Comparison of ENCODE assay signal across 36 mouse cellular contexts in the genomic region with DNA sequence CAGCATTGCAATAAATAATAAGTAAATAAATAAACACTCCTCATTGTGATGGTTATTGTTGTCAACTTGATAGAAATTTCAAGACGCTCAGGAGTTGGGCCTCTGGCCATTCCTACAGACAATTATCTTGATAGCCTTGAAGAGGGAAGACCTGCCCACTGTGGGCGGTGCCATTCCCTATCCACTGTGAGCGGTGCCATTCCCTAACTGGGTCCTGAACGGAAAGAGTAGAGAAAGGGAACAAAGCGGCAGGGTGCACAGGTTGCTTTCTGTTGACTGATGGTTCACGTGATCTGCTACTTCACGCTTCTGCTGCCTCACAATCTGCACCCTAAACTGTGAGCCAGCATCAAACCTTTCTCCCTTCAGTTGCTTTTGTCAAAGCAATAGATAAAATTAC. TPM values are rescaled to one million over a fixed set of nuclear protein-coding genes. Genes with fewer than 3 reads are reported as not detected.
"Had no signal": no experiment of that assay in that cellular context is flagged by ENCODE, and none has a peak within 500 bp of the region (broad histone marks: within the 10 kb centered on the region; RNA-seq: fewer than 3 reads in every experiment).

No protein-coding gene starts in this region.

- H3K4me3 ChIP-seq: limb, embryonic 10.5 days; limb, embryonic 12.5 days; limb, embryonic 13.5 days; limb, embryonic 15.5 days; liver, embryonic 12.5 days; liver, embryonic 13.5 days; liver, embryonic 15.5 days; lung, embryonic 15.5 days; megakaryocyte, embryonic 14.5 days; midbrain, embryonic 10.5 days; midbrain, embryonic 12.5 days; midbrain, embryonic 13.5 days; midbrain, embryonic 15.5 days; myocyte; neural tube, embryonic 12.5 days had no signal

- H3K9ac ChIP-seq: limb, embryonic 12.5 days; limb, embryonic 13.5 days; limb, embryonic 15.5 days; liver, embryonic 12.5 days; liver, embryonic 13.5 days; liver, embryonic 14.5 days; liver, embryonic 15.5 days; liver, postnatal 0 days; lung, embryonic 14.5 days; lung, embryonic 15.5 days; midbrain, embryonic 12.5 days; midbrain, embryonic 13.5 days; midbrain, embryonic 15.5 days; neural tube, embryonic 12.5 days had no signal

- H3K9me3 ChIP-seq: limb, embryonic 10.5 days; limb, embryonic 15.5 days; liver, embryonic 12.5 days; liver, embryonic 13.5 days; lung, embryonic 15.5 days; midbrain, embryonic 12.5 days; midbrain, embryonic 13.5 days; midbrain, embryonic 15.5 days; neural tube, embryonic 12.5 days had no signal

- H3K27ac ChIP-seq: limb, embryonic 10.5 days; limb, embryonic 12.5 days; limb, embryonic 13.5 days; limb, embryonic 15.5 days; liver, embryonic 12.5 days; liver, embryonic 13.5 days; liver, embryonic 14.5 days; liver, embryonic 15.5 days; lung, embryonic 15.5 days; macrophage; midbrain, embryonic 10.5 days; midbrain, embryonic 12.5 days; midbrain, embryonic 13.5 days; midbrain, embryonic 15.5 days; neural tube, embryonic 12.5 days had no signal

- H3K4me2 ChIP-seq: limb, embryonic 12.5 days; limb, embryonic 13.5 days; limb, embryonic 15.5 days; liver, embryonic 11.5 days; liver, embryonic 12.5 days; liver, embryonic 13.5 days; liver, embryonic 15.5 days; lung, embryonic 14.5 days; lung, embryonic 15.5 days; midbrain, embryonic 11.5 days; midbrain, embryonic 12.5 days; midbrain, embryonic 13.5 days; midbrain, embryonic 15.5 days; neural tube, embryonic 12.5 days had no signal

- DNase-seq: left cerebral cortex, postnatal 4 days; liver; liver, embryonic 13.5 days; liver, postnatal 0 days; lung, adult 18-20 months; lung, adult 2 months; lung, embryonic 14.5 days; lung, postnatal 10 days; lung, postnatal 14 days; lung, postnatal 36 days; lung, postnatal 4 days; midbrain, embryonic 14.5 days had no signal

- H3K27me3 ChIP-seq: limb, embryonic 13.5 days; limb, embryonic 15.5 days; lung, embryonic 15.5 days; midbrain, embryonic 13.5 days; midbrain, embryonic 15.5 days; neural tube, embryonic 12.5 days had no signal

- H3K36me3 ChIP-seq: limb, embryonic 10.5 days; limb, embryonic 12.5 days; limb, embryonic 13.5 days; limb, embryonic 15.5 days; liver, embryonic 12.5 days; liver, embryonic 13.5 days; liver, embryonic 15.5 days; lung, embryonic 15.5 days; midbrain, embryonic 10.5 days; midbrain, embryonic 12.5 days; midbrain, embryonic 13.5 days; midbrain, embryonic 15.5 days; neural tube, embryonic 12.5 days had no signal

- ATAC-seq: liver, embryonic 12.5 days; liver, postnatal 0 days; lung, postnatal 0 days; midbrain, embryonic 13.5 days; midbrain, embryonic 15.5 days; midbrain, embryonic 16.5 days had no signal

- H3K4me1 ChIP-seq: lung, embryonic 15.5 days had no signal

RNA-seq across cellular contexts. Expression of gene Prph, which starts 33.7 kb away (rescaled TPM):
- total RNA-seq: megakaryocyte, adult 5-6 weeks; megakaryocyte-erythroid progenitor cell, adult 5-6 weeks; monocyte, adult 5-6 weeks had no signal
- polyA plus RNA-seq: limb, embryonic 10.5 days had no signal

RNA-seq across cellular contexts. Expression of gene Troap, which starts 53.1 kb away (rescaled TPM):
- total RNA-seq: liver, adult 2 months; monocyte, adult 5-6 weeks had no signal
- polyA plus RNA-seq: liver, adult 2 months had no signal
